Mouse (Mus musculus): Measurements from ENCODE around the gene Gucy2e.

Gene Gucy2e

DNA sequence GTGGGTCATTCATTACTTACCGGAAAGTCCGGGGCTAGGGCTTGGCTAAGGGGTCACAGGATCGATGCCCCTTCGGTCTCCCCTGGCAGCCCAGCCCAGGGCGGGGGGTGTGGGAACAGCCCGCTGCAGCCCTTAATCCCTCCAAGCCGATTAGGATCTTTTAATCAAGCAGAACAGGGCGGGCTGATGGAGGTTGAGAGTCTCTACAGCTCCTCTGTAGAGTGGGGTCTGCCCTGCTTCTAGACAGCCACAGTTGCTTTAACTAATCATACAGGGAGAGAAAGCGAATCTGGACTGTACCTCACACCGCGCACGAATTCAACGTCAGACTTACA is at the start of gene Gucy2e:
TSS of gene Gucy2e (minus strand) at position 111 of the 335 bp plus-strand sequence.
- no peak for DNase-seq (ENCODE audit: low spot score in 2 of 2)

DNA sequence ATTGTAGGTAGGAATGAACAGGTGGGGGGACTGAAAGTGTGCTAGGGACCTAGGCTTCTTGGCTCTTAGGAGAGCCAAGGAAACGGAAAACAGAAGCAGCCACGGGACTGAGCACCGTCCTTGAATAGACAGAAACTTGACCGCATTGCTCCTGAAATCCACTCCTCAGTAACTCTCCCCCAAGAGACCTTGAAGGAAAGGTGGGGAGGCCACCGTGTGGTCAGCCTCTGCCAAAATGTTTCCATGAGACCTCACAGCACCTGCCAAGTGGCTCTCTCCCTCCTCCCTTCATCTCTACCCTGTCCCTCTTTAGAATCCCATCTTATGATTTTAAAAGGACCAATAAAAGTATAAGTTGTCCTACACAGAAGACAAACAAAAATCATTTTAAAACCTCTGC is 40.4 kb upstream of the Gucy2e start:
- DNase-seq (ENCODE audit: low spot score in 2 of 2) = no peak

DNA sequence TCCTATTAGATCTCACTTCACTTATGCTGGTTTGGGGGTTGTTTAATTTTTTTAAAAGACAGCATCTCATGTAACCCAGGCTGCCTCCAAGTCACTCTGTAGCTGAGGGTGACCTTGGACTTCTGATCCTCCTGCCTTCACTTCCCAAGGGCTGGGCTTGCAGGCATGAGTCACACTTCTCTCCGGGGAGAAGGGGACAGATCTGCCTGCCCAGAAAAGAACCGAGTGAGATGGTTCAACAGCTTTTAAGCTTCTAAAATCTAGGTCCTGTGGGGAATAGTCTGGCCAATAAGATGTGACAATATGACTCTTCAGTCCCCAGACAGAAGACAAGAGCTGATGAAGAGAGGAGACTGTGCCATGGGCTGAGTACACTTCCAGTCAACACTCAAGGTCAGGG is 39.2 kb upstream of the Gucy2e start:
- DNase-seq (ENCODE audit: low spot score in 2 of 2) = no peak

DNA sequence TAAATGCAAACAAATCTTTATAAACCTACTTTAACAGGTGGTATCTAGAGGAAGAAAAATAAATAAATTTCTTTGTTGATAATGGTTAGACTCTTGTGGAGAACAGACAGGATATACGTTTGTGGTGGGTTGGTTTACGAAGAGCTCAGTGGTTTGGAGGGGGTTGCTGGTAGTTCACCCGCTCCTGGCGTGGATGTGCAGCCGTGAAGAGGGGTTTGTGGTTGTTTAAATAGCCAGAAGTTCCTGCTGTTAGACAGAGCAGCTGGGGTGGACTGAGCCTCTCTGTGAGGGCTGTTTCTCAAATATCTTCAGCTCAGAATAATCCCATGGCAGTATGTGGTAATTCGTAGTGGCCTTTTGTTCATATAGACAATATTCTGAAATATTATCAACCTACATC is 38.8 kb upstream of the Gucy2e start:
- no peak for DNase-seq (ENCODE audit: low spot score in 2 of 2)

DNA sequence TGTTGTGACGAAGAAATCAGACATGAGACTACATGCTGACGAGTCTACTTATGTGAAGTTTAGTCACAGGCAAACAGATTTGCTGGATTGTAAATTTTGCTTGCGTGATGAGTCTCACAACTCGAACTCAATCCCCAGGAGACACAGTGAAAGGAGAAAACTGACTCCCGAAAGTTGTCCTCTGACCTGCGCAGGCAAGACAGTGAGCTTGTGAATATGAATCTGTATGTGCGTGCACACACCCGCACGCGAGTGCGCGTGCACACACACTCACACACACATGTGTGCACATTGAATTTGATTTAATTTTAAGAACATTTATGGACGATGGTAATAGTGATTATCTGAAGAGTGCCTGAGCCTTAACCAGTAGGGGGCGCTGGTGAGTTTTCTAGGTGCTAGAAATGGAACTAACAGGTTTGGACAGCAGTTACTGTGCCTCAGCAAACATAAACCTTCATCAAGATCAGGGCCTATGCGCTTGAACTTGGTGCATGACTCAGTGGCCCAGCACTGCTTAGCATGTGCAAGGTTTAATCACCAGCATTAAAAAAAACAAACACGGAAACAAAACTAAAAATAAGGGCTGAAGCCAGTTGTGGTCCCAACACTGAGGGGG is 35.4 kb upstream of the Gucy2e start:
- peak; percentile 65 to 71 for DNase-seq (ENCODE audit: low spot score in 2 of 2)

DNA sequence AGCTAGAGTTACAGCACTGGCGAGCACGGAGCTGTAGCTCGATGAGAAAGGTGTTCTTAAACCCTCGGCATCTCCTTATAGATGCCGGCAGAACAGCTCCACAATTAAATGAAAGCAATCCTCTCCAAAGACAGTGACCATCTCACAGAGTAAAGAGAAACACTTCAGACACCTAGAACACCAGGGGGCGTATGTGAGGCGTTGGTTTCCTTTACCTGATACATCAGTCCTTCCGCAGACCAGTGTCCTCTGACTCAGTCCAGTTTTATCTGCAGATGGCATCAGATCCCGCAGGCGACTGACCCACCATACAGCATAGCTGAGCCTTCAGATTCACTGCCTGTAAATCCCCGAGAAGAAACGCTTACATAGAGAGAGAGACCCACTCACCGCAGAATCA is 32.7 kb upstream of the Gucy2e start:
- DNase-seq (ENCODE audit: low spot score in 2 of 2) = peak; percentile 47 to 62

DNA sequence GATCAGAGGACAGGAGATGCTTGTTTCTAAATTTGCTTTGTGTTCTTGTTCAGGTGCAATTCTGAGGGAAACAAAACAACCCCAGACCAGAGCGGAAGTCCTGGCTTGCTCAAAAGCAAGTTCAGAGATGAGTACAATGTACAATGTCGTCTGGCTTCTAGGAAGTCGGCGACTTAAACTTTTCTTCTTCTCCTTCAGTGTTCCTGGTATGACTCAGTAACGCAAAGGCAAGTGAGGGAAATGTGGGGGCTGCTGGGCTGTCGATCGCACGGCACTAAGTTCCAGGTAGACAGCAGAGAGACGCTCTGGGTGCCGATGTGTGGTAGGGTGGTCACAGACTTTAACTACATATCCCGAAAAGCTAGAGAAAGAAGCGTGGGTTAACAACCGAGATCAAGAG is 31.3 kb upstream of the Gucy2e start:
- DNase-seq (ENCODE audit: low spot score in 2 of 2) = no peak

DNA sequence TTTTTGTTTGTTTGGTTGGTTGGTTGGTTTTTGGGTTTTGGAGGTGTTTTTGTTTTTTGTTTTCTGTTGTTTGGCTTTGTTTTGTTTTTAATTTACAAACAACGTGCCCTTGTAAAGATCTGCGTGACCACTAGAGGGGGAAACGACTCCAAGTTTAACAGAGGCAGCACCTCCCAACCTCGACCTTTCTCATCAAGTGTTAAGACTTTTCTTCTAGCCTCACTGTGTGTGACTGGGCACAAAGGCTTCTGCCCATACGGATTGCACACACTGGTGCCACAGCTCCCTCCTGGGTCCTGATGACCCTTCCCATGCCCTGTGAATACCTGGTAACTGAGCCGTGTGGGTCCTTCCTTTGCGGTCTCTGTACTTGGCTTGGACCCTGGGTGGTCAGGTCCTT is 30.5 kb upstream of the Gucy2e start:
- DNase-seq (ENCODE audit: low spot score in 2 of 2) = no peak

DNA sequence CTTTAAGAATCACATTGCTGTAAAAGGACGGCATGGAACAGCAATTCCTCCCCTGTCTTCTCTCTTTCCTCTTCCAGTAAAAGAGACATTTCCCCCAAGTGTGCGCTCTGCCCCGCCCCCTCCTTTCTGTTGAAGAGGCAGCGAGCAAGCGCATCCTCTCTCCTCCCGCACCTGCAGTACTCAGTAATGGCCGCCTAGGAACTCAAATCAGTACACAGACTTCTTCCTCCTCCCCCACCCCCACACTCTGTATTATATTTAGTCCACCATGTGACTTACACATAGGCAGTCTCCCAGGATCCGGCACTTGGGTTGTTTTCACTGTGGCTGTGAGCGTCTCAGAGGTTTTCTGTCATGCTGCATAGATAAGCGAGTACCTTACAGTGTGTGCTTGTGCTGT is 29.4 kb upstream of the Gucy2e start:
- DNase-seq (ENCODE audit: low spot score in 2 of 2) = peak; percentile 46 to 62

DNA sequence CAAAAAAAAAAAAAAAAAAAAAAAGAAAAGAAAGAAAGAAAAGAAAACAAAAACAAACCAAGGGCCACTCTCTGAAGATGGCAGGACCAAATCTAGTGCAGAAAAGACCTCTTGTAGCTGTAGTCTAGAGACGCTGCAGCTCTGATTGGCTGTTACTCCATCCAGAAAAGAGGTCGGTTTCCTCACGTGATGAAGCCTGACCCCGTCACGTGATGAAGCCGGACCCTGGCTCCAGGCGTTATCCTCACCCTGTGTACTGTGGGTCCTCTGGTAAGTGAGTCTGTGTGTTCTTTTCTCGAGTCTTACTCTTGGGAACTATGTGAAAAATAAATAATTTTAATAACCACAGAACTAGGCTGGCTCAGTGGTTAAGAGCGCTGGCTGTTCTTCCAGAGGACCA is 28.6 kb upstream of the Gucy2e start:
- DNase-seq (ENCODE audit: low spot score in 2 of 2) = no peak

DNA sequence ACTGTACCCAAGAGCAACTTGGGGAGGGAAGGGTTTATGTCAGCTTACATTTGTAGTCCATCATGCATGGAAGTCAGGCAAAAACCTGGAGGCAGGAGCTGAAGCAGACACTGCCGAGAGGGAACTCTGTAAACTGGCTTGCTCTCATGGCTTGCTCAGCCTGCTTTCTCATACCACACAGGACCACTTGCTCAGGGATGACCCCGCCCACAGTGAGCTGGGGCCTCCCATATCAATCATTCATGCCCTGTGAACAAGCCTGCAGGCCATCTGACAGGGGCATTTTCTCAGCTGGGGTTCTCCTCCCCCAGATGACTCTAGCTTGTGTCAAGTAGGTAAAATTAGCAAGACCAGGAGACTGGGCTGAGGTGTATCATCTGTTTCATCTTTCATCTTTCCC is 27.4 kb upstream of the Gucy2e start:
- no peak for DNase-seq (ENCODE audit: low spot score in 2 of 2)

DNA sequence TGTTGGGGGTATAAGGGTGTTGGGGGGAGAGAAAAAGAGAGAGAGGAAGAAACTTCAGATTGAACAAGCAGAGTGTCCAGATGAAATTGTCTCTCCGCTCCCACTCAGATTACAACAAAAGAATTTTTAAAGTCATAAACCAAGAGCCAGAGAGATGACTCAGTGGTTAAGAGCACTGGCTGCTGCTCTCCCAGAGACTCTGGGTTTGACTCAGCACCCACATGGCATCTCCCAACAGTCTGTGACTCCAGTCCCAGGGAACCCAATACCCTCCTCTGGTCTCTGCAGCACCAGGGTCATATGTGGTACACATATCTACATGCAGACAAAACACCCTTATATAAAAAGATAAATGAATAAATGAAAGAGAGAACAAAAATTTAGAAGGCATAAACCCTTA is 23.3 kb upstream of the Gucy2e start:
- no peak for DNase-seq (ENCODE audit: low spot score in 2 of 2)

DNA sequence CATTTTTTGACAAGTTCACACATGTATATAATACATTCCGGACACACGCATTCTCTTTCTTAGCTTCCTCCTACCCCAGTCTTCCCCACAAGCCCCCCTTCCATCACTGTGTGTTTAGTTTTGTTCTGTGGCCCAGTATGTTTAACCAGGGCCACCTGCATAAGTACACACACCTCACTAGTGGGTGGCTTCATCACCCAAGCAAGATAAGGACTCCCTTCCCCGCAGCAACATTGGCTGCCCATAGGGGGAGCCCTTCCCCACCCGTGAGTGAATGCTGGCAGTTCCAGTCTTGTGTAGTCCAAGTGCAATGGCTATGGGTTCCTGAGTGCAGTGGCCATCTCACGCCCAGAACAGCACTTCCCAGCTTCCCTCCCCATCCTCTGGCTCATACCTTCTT is 21.5 kb upstream of the Gucy2e start:
- no peak for DNase-seq (ENCODE audit: low spot score in 2 of 2)

DNA sequence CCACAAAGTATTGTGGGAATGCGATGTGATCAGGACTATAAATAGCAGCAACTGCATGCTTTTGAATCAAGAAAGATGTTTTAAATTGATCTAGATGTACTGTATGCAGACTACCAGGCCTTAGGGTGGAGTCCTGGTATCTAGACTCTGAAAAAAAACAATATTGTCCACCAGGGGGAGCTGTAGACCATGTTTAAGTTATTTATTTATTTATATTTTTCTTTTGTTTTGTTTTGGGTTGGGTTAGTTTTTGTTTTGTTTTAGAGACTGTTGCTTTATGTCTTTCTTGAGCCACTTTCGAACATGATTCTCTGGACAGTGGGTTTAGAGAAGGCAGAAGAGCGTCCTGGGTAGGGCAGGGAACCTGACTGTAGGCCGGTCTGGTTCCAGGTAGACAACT is 21.0 kb upstream of the Gucy2e start:
- no peak for DNase-seq (ENCODE audit: low spot score in 2 of 2)

DNA sequence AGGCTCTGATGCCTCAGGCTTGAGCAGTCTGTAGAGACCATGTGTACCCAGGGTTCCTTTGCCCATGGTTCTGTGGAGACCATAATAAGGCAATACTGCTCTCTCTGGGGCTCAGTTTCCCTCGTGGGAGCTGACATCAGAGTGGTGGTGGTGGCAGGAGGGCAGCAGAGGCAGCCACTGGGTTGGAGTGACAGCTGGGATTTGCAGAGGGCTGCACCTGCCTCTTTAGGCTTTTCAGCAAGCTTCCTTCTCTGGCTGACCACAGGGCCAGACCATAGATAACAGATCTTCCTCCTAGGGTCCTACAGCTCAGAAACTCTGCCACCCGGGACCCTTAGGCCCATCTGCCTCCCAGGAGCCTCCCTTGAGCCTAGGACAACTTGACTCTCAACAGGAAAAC is 20.2 kb upstream of the Gucy2e start:
- DNase-seq (ENCODE audit: low spot score in 2 of 2) = no peak

DNA sequence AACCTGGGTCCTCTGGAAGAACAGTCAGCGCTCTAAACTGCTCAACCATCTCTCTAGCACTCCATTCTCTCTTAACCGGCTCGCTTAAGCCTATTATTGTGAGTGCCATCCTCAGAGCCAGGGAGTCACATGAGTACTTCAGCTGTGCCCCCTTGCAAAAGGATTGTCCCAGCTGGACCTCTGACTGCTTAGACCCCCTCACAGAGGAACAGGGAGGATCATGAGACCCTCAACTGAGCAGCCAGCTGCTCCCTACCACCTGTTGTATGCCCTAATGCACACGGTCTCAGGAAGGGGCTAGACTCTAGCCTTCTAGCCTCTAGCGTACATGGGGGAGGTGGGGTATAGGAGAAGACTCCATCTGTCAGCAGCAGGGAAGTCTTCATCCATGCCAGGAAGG is 18.0 kb upstream of the Gucy2e start:
- no peak for DNase-seq (ENCODE audit: low spot score in 2 of 2)

DNA sequence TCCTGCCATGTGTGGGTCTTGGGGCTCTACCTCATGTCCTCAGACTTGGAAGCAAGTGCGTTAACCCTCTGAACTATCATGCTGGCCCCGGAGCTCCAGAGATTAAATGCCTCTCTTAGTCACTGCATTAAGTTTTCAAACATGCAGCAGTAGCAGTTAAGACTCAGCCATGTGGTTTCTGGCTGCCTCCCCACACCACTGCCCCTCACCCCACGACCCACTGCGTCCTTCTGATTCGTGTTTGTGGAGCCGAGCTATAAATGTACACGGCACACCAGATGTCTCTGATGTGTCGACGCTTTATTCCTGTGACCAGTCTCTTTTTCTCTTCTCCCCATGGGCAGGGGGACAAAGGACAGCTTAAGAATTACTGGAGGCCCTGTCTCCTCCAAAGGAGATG is 16.3 kb upstream of the Gucy2e start:
- DNase-seq (ENCODE audit: low spot score in 2 of 2) = no peak

DNA sequence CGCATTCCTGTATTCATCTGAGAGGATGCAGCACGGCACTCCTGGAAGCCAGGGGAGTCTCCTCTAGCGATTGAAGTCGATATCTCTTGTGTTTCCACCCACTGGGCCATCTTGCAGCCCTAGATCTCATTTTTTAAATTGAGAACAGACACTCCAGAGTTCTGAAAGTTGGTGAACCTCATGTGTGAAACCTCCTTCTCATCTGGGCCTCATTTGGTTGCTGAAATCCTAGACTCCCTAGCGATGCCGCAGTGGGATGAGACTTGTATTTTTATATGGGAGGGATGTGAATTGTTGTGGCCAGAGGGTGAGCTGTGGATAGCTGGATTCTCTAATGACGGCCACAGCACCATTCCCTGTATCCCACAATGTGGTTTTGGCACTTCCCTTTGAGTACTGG is 15.1 kb upstream of the Gucy2e start:
- DNase-seq (ENCODE audit: low spot score in 2 of 2) = no peak

DNA sequence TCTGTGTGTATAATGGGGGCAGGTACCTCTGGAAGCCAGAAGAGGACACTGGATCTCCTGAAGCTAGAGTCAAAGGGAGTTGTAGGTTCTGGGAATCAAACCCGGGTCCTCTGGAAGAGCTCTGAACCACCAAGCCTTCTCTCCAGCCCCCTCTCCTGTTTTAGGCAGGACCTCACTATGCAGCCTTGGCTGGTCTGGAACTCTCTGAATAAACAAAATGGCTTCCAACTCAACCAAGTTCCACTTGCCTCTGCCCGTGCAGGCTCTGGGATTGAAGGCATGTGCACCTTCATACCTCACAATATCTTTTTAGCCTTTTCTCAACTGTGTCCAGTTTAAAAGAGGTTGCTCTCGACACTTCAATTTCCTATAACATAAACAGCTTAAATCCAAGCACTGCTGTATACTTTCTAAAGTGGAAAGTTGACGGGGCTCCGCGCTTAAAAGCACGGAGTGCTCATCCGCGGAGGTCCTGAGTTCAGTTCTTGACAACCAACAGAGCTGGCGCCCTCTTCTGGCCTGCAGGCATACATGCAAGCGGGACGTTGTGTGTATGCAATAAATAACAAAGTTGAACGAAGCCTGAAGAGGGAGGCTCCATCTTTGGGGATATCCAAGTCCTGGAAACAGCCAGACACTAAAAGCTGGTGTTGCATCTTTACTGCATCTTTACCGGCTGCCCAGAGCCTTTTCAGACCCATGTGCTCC is 14.5 kb upstream of the Gucy2e start:
- no peak for DNase-seq (ENCODE audit: low spot score in 2 of 2)

DNA sequence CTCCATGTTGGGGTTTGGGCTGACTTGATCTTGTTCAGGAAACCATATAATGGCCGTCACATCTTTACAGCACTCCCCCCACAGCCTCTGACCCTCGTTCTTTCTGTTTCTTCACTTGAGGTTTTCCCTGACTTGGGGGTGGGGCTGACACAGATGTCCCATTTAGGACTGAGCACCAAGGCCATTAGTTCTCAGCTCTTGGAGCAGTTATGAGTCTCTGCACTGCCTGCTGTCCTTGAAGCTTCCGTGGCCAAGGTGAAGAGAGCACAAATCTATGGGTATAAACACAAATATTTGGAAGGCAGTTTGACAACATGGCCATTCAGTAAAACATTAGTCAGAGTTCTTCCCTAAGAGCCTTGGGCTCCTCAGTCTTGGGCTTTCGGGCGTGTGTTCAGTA is 13.3 kb upstream of the Gucy2e start:
- no peak for DNase-seq (ENCODE audit: low spot score in 2 of 2)

DNA sequence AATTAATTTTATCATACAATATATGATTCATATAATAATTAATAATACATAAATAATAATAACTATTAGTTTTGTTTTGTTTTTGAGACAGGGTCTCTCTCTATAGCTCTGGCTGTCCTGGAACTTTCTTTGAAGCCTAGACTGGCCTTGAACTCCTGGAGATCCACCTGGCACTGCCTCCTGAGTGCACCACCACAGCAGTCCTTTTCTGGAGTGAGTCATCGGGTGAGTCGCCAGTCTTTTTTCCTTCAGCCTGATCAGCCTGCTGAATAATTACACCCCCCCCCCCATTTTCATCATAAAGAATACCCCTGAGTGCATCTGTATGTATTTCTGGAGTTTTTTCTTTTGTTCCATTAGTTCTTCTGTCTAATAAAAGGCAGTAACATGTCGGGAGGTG is 12.3 kb upstream of the Gucy2e start:
- no peak for DNase-seq (ENCODE audit: low spot score in 2 of 2)

DNA sequence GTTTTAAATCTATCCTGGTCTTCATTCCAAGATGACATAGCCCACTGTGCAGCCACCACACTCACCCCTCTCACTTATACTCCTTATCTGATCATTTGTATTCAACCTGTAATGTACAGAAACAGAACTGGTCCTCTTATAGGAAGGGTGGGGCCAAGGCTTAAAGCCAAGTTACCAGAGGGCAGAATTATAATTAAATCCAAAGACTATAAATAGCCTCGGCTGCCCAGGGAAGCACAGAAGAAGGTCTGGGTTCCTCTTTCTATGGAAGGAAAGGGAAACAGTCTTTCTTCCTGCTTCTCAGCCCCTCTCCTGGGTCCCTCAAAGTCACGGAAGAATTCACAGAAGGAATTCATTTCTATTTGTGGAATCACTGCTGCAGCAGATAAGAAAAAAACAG is 8.8 kb upstream of the Gucy2e start:
- DNase-seq (ENCODE audit: low spot score in 2 of 2) = no peak

DNA sequence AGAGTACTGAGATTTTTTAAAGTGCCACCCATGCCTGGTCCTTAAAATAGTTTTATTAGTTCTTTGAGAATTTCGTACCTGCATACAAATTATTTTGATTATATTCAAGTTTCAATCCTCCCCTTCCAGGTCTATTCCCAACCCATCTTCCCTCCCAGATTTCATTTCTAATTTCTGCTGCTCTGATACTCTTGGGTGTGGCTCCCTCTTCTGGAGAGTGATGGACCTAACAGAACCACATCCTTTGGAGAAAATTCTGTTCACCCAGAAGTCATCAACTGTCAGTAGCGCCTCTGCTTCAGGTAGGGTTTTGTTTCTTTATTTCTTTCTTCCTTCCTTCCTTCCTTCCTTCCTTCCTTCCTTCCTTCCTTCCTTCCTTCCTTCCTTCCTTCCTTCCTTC is 8.1 kb upstream of the Gucy2e start:
- DNase-seq (ENCODE audit: low spot score in 2 of 2) = no peak

All from frontal cortex, postnatal 25 days (tissue).